Mouse (Mus musculus): ENCODE results near the gene Gsk3a.

GRCm38 (mm10) chr7:25247498-25247897 is 9.8 kb upstream of the Gsk3a start:
- TF ChIP-seq CTCF (IDR thresholded peaks at IDR 0.05) (no peak), EP300 (IDR thresholded peaks at IDR 0.05) (no peak)
